Mouse (Mus musculus) liver, embryonic 14.5 days (tissue): Measurements from ENCODE around the gene Inca1.

Experiments used
- CTCF ChIP-seq: IDR thresholded peaks from 2 replicates; pipeline ENCODE4 v1.5.1; 2016; ENCODE audit warnings: antibody characterized with exemption, low read depth, control low read depth
- EP300 ChIP-seq: IDR thresholded peaks from 2 replicates; pipeline ENCODE4 v1.6.1; 2016; ENCODE audit warnings: antibody characterized with exemption, low read depth

- TF ChIP-seq CTCF = no peak
- TF ChIP-seq EP300 = no peak
Measured at GRCm38 (mm10) chr11:70660571-70660970, 39.4 kb downstream of the Inca1 start.
